Mouse (Mus musculus): ENCODE results near the gene Fam83f. TPM values are rescaled to one million over a fixed set of nuclear protein-coding genes. Genes with fewer than 3 reads are reported as not detected.

Gene Fam83f
- 0.93 TPM for polyA plus RNA-seq (2015; fragmentation: Illumina TruSeq; extraction: RNeasy Lipid Tissue Mini Kit (QIAGEN cat#74804); ENCODE audit: insufficient read depth, low replicate concordance)

GRCm38 (mm10) chr15:80671295-80672252 is at the start of gene Fam83f:
TSS of gene Fam83f (plus strand) at chr15:80671847.

DNA sequence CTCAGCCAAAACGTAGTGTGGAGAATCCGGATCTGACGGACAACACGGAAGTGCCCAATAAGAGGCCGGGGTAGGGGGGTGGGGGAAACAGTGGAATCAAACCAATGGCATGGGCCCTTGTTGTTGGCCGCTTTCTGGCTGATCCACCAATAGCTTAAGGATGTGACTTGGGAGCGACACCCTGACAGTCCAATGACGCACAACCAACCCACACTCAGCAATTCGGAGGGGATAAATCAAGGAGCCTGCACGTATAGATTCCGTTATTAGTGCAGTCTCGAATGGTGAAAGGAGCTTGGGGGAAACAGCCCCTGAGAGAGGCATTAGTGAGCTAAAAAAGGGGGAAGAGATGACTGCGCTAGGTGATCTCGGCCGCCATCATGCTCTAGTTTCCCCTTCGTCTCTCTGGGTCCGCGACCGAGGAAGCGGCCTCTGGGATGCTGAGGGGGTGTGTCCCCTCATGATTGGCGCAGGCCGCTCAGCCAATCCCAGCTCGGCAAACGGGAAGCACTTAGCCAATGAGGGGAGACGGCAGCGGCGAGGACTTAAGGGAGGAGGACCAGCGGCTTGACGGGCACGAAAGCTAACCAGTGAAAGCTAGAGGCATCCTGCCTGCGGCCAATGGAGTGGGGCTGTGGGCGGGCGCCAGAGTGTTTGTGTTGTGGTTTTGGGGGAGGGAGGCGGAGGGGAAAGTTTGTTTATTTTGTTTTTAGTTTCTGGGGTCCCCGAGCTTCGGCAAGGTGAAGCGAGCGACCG is 39.1 kb downstream of the Fam83f start, which contains the start of gene Tnrc6b:
Gene Tnrc6b (plus strand): TSS at position 706 of the 756 bp plus-strand sequence.

Other genes starting within 250 kb of the Fam83f start
- 0.21 TPM for gene Enthd1, start 106.7 kb upstream of the Fam83f start, polyA plus RNA-seq (2015; fragmentation: Illumina TruSeq; extraction: RNeasy Lipid Tissue Mini Kit (QIAGEN cat#74804); ENCODE audit: insufficient read depth, low replicate concordance)
- 109 TPM for gene Grap2, start 99.3 kb upstream of the Fam83f start, polyA plus RNA-seq (2015; fragmentation: Illumina TruSeq; extraction: RNeasy Lipid Tissue Mini Kit (QIAGEN cat#74804); ENCODE audit: insufficient read depth, low replicate concordance)
- gene Tnrc6b, start 39.5 kb downstream of the Fam83f start, polyA plus RNA-seq (2015; fragmentation: Illumina TruSeq; extraction: RNeasy Lipid Tissue Mini Kit (QIAGEN cat#74804); ENCODE audit: insufficient read depth, low replicate concordance) = 47.6 TPM

All from spleen, adult 10 weeks (tissue).